Mouse (Mus musculus): ENCODE data around the gene Micu1. TPM values are rescaled to one million over a fixed set of nuclear protein-coding genes. Genes with fewer than 3 reads are reported as not detected.

Micu1 gene
- polyA plus RNA-seq, 1 experiment, result 57.5 TPM

DNA sequence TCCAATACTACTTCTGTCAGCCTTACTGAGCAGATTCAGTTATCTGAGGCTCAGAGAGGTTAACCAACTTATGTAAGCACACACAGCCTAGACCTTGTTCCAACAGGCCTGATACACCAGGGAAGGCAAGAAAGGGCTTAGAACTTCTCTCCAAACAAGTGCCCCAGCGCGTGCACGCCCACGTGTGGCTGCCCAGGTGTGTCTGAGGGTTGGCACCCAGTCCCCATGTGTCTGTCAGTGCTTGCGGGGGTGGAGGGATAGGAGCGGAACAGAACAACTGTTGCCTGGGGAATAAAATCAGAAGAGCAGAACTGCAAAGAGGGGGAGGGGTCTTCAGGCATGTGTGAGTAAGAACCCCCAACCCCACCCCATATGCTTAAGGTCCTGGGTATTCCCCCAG, 208.8 kb downstream of the Micu1 start:
- Histone ChIP-seq H3K36me3 (ENCODE audit: control insufficient read depth, insufficient read depth, low read length) (no peaks in the 10 kb centered on the region), H3K27ac (ENCODE audit: control insufficient read depth, insufficient read depth, low read length) (peak overlapping the region; percentile 33), H3K4me3 (ENCODE audit: control insufficient read depth, insufficient read depth, low read length) (peak overlapping the region; percentile 31), H3K27me3 (ENCODE audit: control insufficient read depth, insufficient read depth, low read length) (no peaks in the 10 kb centered on the region), H3K4me1 (replicated peaks; ENCODE audit: control insufficient read depth, insufficient read depth, low read length) (peaks cover 63% of the 10 kb centered on the region)
- DNase-seq, result peak; percentile 89
- TF ChIP-seq CTCF (IDR thresholded peaks at IDR 0.05; ENCODE audit: borderline replicate concordance, control insufficient read depth, extremely low read depth, insufficient read depth, low read length, poor library complexity) (peak; percentile 52; the same call in 1 of the 2 replicates), POLR2A (IDR thresholded peaks at IDR 0.05; ENCODE audit: control insufficient read depth, extremely low read depth, insufficient read depth, low read length, poor library complexity) (no peak)
- 1% methylated on average over 6 of the region's 6 CpGs for WGBS

DNA sequence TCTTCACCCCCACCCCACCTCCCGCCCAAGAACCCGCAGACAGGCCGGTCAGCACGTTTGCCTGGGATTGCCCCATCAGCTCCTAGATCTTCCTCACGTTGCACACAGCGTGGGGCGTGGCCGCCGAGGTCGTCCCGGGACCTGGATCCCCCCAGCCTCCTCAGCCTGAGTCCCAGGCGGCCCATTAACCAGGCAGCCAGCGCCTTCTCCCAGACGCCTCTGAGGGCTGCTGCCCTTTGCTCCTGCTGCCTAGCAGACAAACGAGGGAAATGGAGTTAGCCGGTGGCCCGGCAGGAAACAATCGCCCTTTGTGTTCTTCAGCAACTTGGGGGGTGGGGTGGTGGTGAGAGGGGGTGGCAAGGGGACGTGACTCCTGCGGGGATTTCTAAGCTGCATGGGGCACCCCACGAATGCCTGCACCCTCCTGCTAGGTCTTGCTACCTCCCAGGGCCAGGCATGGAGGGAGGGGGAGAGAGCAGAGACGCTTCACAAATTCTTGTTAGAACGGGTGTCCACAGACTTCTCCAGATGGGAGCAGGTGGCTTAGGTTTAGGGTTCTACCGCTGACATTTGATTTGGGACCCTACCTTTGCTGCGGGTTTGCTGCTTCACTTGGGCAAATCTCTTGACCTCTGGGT, 209.4 kb downstream of the Micu1 start:
- H3K4me1 ChIP-seq (replicated peaks; ENCODE audit: control insufficient read depth, insufficient read depth, low read length), result peaks cover 67% of the 10 kb centered on the region
- no peaks in the 10 kb centered on the region for H3K27me3 ChIP-seq (ENCODE audit: control insufficient read depth, insufficient read depth, low read length)
- peak overlapping the region; percentile 31 for H3K4me3 ChIP-seq (ENCODE audit: control insufficient read depth, insufficient read depth, low read length)
- TF ChIP-seq CTCF (IDR thresholded peaks at IDR 0.05; ENCODE audit: borderline replicate concordance, control insufficient read depth, extremely low read depth, insufficient read depth, low read length, poor library complexity) (no peak), POLR2A (IDR thresholded peaks at IDR 0.05; ENCODE audit: control insufficient read depth, extremely low read depth, insufficient read depth, low read length, poor library complexity) (no peak)
- peak overlapping the region; percentile 33; the same call in 1 of the 2 replicates for H3K27ac ChIP-seq (ENCODE audit: control insufficient read depth, insufficient read depth, low read length)
- DNase-seq, result no peak
- 18% methylated on average over 25 of the region's 25 CpGs for WGBS
- no peaks in the 10 kb centered on the region for H3K36me3 ChIP-seq (ENCODE audit: control insufficient read depth, insufficient read depth, low read length)

Other genes starting within 250 kb of the Micu1 start
- gene Gm10322, start 86.4 kb upstream of the Micu1 start, polyA plus RNA-seq (2012; rRNA removed), result 1.5 TPM in 1 of 2 replicates, not detected in the other
- gene Mcu, start 85.8 kb upstream of the Micu1 start, polyA plus RNA-seq (2012; rRNA removed), result 18.2 and 23.1 TPM in 2 replicates
- 44.6 and 50.4 TPM in 2 replicates for gene Dnajb12, start 177.1 kb downstream of the Micu1 start, polyA plus RNA-seq (2012; rRNA removed)
- gene Ddit4, start 249.4 kb downstream of the Micu1 start, polyA plus RNA-seq (2012; rRNA removed), result 157 and 190 TPM in 2 replicates

All from thymus, adult 2 months (tissue).